Mouse (Mus musculus) right cerebral cortex, adult 18-20 months (tissue): Measurements from ENCODE around the gene Dgcr8.
A peak's percentile ranks its signal among the peaks of the same experiment; 100 is the strongest.

Experiments
- DNase-seq: peaks from one replicate; pipeline ENCODE4 v3.0.0; 2022; ENCODE audit warnings: mixed read lengths

The Dgcr8 gene

GRCm38 (mm10) chr16:18248433-18249363 lies 40.3 kb downstream of the Dgcr8 start, which contains the start of the genes Trmt2a and Ranbp1:
TSS of gene Trmt2a (plus strand) at chr16:18248679.
TSS of gene Ranbp1 (minus strand) at chr16:18248732.
- DNase-seq, result peak; percentile 99

DNA sequence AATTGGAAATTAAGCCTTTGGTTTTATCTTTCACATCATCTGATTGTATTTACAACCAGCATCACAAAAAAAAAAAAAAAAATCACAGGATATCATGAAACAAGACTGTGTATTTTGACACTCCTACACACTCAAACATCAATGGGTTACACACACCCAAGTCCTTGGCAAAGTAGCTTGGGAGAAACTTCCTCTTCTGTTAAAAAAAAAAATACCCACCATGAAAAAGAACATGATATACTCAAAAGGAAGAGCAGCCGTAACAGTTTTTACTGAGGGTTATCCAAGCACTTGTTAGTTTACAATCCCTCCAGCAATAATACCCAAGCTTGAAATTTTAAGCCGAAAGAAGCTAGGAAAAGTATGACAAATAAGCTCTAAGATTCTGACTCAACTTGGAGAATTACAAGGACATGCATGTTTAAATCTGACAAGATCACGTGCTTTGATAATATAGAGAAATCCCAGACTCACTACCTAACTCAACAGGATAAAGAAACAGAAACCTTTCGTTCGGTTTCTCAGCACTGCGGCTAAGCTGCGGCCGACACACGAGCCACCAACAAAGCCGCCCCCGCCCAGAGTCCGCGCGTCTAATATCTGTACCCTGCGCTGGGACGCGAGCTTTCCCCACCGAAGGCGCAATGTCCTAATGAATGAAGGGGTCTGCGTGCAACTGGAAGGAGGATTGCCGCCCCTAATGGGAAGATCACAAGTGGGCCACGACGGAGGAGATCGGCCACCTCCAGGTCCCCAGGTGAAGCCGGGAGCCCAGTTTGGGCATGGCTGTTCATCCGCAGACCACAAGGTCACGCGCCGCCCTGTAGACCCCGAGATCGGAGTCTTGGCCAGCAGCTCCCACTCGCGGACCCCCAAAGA lies 41.3 kb downstream of the Dgcr8 start:
- DNase-seq, result no peak

GRCm38 (mm10) chr16:18241581-18241980 lies 47.5 kb downstream of the Dgcr8 start:
- no peak for DNase-seq

DNA sequence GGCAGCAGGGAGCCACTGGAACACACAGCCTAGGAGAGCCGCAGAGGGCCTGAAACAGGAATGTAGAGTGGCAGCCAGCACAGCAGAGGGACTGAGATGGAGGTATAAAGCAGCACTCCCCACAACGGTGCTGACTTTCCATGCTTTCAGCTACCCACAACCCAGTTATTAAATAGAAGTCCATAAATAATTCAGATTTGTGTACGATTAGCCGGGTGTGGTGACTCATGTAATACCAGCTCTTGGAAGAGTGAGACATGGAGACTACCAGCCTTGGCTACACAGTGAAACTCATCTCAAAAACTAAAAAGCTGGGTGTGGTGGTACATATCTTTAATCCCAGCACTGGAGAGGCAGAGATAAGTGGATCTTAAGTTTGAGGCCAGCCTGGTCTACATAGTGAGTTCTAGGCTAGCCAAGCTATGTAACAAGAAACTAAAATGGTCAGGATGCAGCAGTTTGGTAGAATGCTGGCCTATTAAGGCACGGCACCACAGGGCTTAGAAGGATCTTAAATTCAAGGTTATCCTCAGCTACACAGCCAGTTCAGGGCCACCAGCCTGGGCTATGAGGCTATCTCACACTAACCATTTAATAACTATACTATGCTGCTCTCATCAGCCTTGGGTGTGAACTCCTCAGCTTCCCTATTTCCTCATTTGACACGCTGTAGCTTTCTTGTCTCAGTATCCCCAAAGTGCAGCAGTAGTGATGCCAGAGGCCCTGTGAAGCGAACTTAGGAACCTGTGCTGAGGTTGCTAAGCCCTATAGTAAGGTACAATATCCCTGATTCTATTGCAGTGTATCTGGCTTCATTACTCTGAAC lies 52.2 kb downstream of the Dgcr8 start:
- DNase-seq, result no peak

- peak; percentile 81 for DNase-seq
Measured at GRCm38 (mm10) chr16:18235389-18236065, 53.5 kb downstream of the Dgcr8 start.

GRCm38 (mm10) chr16:18234671-18235388 lies 54.2 kb downstream of the Dgcr8 start, which contains the start of gene Zdhhc8:
TSS of gene Zdhhc8 (minus strand) at chr16:18235136.
- peak; percentile 86 for DNase-seq

GRCm38 (mm10) chr16:18233919-18234670 lies 55.0 kb downstream of the Dgcr8 start:
- no peak for DNase-seq

DNA sequence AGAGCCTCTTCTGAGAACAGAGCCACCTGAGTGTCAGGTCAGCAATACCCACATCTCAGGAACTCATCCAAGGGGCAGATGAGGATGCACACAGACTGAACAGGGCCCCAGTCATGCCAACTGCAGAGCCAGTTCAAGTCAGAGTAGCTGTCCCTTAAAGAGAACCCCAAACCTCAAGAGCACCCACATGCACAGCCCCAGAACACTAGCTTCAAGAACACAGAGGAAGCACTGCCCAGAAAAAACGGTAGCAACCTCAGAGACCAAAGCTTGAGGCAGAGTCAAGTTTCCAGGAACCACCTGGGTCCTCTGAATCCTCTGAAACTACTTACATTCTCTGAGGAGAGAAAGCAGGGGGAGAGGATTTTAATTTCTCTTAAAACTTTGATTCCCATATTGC lies 55.6 kb downstream of the Dgcr8 start:
- DNase-seq, result no peak

DNA sequence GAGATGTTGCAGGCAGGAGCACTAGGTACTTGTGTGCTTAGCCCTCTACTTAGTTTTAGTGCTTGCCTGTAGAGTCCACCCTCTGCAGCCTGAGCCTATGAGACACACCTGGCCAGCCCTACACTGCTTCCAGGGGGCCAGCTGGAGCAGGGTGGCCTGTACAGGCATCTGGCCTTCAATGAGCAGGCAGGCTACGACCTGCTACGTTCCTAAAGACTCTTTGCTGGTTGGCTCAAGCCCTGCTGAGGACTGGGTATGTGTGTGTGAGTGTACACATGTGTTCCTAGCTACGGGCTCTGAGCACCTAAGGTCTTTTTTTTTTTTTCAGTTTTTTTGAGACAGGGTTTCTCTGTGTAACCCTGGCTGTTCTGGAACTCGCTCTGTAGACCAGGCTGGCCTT lies 57.6 kb downstream of the Dgcr8 start:
- no peak for DNase-seq

DNA sequence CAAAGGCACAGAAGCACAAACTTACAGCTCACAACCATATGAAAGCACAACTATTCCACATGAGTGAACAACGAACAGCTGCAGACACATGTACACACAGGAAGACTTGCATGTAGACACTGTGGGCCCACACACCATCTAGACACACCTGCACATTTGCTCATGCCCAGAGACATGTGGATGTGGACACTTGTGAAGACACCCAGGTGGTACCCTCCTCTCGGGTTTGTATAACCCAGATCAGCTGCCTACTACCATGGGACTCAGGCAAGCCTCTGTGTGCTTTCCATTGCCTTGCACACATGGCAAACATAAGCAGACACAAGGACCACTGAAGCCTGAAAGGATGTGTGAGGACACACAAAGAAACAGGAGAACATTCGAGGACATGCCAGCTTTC lies 58.0 kb downstream of the Dgcr8 start:
- no peak for DNase-seq

DNA sequence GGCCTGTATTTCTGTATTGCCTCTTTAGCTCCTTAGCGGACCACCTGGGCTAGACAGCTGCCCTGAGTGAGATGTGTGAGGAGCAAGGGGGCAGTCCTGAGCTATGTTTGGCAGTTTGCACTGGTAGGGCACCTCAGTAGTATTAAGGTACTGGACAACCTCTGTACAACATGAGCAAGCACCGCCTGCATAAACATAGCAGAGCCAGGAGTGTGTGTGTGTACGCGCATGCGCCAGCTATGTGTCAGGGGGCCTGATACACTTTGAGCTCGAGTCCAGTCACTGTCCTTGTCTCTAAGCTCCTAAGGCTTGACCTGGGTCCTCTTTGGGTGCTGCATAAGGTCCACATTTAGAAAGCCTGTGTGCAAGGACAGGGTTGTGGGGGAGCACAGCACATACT lies 58.4 kb downstream of the Dgcr8 start:
- DNase-seq, result no peak

GRCm38 (mm10) chr16:18229622-18230021 lies 59.4 kb downstream of the Dgcr8 start:
- peak; percentile 93 for DNase-seq

DNA sequence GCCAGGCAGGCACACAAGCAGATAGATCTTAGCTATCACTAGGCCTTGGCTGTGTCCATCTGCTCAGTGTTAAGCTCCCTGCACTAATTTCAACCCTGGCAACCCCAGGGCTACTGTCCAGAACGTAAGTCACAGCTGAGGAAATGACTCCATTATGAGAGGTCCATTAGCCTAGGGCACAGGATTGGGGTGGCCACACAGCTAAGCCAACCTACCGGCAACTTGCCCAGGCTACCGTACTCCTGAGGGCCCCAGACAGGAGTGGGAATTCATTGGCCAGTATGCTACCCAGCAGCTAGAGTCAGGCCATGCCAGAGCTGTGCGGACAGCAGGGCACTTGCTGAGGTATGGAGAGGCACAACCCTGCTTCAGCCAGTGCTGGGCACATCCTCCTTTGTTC lies 60.2 kb downstream of the Dgcr8 start:
- DNase-seq, result no peak

DNA sequence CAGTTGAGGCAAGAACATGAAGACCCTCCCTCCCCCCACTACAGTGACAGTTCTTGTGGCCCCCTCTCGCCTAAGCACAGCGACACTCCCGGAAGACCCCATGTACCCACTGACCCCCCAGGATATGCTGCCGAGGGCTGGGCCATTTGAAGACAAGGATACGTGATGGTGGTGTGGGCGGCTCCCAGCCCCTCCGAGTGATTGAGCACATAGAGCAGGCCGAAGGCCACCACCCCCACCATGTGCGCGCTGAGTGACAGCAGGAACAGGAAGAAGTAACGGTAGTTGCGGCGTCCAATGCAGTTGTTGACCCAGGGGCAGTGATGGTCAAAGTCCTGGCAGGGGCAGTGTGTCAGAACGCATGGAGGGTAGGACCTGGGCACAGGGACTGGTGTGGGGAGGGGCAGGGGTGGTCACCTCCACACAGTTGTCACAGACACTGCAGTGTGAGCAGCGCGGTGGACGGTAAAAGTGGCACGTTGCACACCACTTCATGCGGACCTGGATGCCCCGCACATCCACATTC lies 61.1 kb downstream of the Dgcr8 start:
- no peak for DNase-seq

DNA sequence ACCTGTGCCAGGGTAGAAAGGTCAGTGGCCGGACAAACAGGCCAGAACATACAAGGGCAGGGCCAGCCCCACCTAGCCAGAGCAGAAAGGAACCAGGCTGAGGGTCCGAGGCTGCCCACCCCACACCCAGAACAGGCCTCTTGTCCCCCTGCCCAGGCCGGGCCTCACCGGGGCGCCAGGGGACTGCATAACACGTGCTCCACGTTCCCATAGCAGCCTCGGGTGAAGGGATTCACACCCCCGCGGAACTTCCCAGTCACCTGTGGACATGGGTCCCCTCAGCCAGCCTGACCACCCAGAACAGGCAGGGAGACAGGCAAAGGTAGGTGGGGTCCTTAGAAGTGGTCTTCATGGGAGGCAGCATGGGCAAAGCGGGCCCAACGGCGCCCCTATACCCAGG lies 61.9 kb downstream of the Dgcr8 start:
- no peak for DNase-seq

- DNase-seq, result no peak
Measured at GRCm38 (mm10) chr16:18222188-18222587, 66.9 kb downstream of the Dgcr8 start.

DNA sequence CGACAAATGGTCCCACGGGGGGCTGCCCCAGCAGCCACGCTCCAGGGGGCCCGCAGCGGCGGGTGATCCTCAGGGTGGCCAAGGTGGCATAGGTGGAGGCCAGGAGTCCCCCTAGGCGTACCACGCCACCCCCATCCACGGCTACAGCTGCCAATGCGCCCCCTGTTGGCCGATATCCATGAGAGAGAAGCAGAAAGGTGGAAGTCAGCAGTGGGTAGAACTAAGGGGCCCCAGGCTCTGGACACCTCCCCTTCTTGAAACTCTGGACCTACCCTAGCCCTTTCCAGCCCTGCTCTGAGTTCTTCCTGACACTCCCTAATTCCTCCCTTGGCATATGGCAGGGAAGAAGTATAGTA lies 67.5 kb downstream of the Dgcr8 start:
- DNase-seq, result no peak

GRCm38 (mm10) chr16:18220856-18221542 lies 68.0 kb downstream of the Dgcr8 start:
- no peak for DNase-seq

DNA sequence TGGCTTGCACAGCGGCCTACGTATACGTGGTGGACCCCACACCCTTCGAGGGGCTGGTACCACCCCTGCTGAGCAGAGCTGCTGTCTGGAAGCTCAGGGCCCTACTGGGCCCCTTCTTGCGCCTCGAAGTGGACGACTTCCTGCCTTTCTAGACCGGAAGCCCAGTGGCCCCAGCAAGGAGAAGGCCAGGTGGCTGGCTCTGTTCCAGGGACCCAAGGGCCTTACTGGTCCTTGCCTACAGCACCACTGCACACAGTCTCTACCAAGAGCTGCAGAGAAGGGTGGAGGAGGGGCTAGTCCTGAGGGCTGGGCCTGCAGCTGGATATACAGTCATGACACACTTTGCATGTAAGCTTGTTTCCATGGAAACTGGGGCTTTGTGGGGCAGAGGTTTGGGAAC lies 69.0 kb downstream of the Dgcr8 start:
- no peak for DNase-seq

- no peak for DNase-seq
Measured at GRCm38 (mm10) chr16:18218580-18218996, 70.5 kb downstream of the Dgcr8 start.
